Mouse (Mus musculus) kidney, postnatal 14 days (tissue): ENCODE data around the gene Tekt5.
A peak's percentile ranks its signal among the peaks of the same experiment; 100 is the strongest.

ENCODE experiments used
- DNase-seq: peaks from one replicate; pipeline ENCODE4 v3.0.0; 2022; ENCODE audit warnings: mixed read lengths

The Tekt5 gene

DNA sequence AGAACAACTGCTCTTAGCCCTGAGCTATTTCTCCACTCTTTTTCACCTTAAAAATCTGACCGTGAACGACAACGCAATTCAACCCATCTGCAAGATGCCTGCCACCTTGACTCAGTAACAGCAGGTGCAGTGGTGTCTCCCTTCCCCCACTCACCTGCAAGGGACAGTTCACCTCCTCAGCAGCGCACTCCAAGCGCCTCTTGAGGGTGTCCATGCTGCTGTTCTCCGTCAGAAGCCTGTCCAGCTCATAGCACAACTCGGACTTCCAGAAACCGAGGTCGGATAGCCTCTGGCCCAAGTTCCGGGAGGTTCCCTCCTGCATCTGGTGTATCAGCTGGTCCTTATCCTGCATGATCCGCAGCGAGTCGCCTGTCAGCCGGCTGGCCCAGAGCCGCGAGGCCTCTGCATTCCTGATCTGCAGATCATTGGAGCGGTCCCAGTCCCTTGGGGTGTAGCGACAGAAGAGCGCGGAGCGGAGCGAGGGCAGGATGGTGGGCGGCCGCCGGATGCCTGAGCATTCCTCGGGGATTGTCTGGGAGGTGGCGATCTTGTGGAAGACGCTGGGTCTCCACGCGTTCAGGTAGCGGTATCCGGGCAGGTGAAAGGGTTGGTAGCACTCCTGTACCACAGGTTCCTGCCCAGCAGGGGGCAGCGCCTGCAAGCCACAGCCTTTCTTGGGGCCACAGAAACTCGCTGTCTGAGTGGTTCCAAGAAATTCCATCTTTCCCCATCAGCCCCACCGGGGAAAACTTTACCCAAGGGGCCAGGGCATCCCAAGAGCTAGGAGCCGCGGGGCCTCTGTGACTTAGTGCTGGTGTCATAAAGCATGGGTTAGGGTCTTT lies at the start of gene Tekt5:
Gene Tekt5 (minus strand): TSS at position 792 of the 842 bp plus-strand sequence.
- DNase-seq, result peak; percentile 86

DNA sequence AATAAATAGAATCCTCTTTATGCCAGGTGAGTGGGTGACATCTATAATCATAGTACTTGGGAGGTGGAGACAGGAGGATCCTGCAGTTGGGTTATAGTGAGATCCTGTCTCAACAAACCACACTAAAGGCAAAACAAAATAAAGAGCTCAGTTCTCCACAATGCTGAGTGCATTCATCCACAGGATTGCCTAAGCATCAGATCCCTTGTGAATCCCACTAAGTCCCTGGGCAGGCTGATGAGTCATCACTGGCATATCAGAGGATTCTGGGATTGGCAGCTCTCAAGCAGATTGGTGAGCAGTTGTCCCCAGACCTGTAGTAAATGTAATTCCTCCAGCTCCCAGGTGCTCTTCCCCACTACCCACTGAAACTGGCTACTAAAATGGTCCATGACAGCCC lies 48.4 kb upstream of the Tekt5 start:
- DNase-seq, result no peak

DNA sequence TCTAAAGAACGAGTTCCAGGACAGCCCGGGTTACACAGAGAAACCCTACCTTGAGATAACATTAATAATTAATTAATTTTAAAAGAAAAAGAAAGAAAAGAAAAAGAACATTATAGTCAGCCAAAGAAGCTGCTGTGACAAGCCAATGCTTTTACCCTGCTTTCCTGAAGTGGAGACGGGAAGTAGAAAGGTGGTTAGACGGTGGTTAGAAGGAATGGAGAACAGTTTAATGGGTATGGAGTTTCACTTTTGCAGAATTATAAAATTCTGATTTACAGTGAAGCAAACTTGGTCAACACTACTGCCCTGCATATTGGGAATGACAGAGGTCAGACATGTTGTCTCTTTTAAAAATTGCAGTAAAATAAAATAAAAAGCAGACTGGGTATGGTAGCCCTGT lies 46.5 kb upstream of the Tekt5 start:
- no peak for DNase-seq

- no peak for DNase-seq
Measured at GRCm38 (mm10) chr16:10441328-10441727, 46.0 kb upstream of the Tekt5 start.

DNA sequence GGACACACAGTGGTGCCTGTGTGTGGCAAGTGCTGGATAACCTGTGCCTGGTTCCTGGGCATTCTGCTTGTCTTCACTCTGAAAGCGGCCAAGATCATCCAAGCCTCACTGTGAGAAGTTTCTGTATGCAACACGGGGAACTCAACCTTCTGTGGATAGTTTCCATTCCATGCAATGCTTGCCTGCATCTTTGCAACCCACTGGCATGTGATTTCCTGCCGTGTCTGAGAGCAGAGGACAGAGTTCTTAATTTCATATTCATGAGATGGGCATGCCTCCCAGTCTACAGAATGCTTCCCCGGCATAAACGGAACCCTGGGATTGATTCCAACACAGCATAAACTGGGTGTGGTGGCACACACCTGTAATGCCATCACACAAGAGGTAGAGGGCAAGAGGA lies 42.8 kb upstream of the Tekt5 start:
- DNase-seq, result no peak

DNA sequence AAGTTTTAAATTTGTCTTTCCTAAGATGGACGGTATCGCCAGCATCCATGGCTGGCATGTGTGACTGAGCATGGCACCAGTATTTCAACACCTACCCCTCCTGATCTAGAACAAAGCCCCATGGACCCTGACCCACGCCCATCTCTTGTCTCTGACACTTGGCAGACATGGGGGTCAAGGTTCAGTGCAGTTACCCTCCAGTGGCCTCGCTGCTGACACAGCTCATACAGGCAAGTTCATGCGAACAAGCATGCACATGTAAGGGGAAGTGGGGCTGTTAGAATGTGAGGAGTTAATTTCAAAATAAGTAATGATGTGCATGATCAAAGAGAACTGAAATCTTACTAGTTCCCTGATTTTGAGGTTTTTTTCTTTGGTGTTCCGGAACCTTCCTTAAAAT lies 40.9 kb upstream of the Tekt5 start:
- peak; percentile 51 for DNase-seq

DNA sequence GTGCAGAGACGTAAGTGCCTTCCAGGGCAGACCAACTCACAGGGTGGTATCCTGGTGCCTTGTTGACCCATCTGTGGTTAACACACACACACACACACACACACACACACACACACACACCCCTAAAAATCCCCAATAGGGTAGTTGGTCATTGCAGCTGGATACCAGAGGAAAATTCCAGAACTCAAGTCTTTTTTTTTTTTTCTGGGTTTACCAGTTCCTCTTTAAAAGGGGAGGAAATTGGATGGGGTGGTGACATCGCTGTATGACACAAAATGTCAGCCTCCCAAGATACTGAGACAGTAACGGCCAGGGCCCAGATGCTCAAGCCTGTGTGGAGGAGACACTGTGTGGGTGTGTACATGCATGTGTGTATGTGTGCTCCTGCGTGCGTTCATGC lies 38.1 kb upstream of the Tekt5 start:
- no peak for DNase-seq

- no peak for DNase-seq
Measured at GRCm38 (mm10) chr16:10432387-10432786, 37.1 kb upstream of the Tekt5 start.

- no peak for DNase-seq
Measured at GRCm38 (mm10) chr16:10431911-10432310, 36.6 kb upstream of the Tekt5 start.

DNA sequence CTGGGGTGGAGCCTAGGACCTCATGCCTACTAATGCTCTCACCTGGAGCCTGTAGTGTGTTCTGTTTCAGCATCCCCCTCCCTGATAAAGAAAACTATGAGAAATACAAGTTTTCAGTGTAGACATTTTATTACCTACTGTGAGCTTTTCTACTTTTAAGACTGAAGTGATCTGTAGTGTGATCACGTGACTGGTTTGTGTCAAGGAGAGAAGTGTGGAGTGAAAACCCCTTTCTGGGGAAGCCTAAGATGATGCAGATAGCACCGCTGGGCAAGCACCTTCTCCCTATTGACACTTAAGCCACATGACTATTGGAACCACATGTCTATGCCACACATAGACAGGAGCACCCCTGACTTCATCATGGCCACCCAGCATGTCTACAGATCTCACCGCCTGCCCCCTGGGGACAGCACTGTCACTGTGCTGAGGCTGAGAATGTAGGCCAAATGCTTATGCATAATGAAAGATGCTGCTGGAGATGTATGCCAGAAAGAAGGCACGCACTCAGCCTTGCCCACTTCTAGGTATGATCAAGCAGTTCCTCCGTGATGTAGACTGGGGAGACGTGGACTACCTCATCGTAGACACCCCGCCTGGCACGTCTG lies 25.3 kb upstream of the Tekt5 start:
- DNase-seq, result no peak

DNA sequence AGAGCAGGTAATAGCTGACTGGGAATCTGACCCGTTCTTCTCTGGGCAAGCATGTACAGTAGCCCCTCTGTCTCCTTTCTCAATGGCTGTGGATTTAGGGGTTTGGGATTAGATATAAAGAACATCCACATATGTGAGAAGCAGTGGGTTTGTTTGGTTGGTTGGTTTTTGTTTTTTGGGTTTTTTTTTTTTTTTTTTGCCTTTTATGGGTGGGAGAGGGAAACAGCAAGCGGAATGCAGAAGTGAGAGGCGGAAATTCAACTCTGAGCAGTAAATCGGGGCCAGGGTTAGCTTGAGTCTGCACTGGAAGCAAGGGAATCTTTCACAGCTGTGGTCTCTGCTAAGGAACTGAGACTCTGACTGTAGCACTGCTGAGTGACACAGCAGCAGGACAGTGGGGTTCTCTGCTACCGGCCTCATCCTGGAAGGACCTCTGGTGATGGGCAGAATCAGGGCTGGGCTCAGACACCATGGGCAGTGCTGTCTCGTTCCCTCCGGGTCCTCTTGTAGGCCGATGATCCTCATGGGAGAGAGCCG lies 22.5 kb upstream of the Tekt5 start:
- no peak for DNase-seq

GRCm38 (mm10) chr16:10416866-10417265 lies 21.6 kb upstream of the Tekt5 start:
- no peak for DNase-seq

DNA sequence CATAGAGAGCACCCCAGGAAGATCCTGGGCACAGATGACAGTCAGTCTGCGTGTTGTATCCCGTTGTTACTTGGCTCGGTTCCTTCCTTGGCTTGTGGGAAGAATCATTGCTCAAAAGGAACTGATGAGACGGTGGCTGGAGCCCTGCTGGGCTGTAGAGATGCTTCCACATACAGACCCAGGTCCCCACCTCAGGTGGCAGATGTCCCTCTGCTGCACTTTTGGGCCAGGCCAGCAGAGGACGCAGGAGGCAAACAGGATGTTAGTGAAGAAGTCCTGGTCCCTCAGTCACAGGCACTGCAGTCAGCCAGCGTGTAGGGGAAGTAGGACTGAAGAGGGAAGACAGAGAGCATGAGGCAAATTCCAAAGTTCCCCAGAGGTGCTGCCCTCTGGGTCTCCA lies 20.7 kb upstream of the Tekt5 start:
- DNase-seq, result peak; percentile 40

DNA sequence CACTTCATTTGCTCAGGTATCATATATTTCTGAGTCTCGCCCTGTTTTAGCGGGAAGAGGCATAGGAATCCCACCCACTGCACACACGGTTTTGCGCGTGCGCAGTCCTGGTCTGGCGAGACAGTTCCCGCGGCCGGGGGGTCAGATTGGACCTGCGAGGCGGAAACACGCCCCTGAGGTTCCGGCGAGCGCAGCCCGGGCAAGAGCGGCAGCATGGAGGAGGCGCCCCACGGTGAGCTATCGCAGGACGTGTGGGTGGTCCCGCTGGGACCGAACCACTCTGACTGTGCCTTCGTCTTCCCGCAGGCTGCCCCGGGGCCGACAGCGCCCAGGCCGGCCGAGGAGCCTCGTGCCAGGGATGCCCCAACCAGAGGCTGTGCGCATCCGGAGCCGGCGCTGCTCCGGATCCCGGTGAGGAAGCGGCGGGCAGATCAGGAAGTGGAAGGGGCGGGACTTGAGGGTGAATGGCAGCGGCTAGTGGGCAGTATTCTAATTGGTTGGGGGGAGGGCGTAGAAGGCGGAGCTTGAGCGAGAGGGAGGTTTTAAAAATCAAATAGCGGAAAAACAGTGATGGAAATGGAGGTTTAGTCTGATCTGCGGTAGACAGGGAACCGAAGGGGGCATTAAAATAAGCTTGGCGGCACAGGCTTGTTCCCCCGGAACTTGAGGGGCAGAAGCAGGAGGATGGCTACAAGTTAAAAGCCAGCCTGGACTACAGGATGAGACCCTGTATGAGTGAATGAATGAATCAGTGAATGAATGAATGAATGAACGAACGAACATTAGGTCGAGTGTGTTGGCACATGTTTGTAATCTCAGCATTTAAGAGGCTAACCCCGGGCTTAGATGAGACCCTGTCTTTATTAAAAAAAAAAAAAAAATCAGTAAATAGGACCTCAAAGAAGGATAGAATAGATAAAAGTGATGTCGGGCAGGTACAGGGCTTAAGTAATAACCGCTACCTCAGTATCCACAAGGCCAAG lies 16.8 kb upstream of the Tekt5 start, which contains the start of gene Nubp1:
Gene Nubp1 (plus strand): TSS at position 185 of the 983 bp plus-strand sequence.
- peak; percentile 96 for DNase-seq

GRCm38 (mm10) chr16:10399160-10399559 lies 3.9 kb upstream of the Tekt5 start:
- DNase-seq, result peak; percentile 85

DNA sequence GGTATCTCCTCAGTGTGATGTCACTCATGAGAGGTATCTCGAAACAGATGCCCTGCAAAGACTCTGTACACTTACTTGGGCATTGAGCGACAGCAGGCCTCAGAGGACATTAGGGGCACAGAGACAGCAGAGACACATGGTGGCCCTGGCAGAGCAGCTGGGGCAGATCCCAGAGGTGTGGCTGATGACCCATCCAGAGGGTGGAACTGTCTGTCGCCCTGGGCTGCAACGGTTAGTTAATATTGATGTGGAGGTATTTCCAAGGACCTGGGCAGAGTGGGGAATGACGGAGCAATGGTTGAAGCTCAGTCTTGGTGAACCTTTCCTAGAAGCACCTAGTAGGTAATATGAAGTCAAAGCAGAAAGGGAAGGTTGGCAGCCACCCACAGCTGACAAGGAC lies 3.5 kb upstream of the Tekt5 start:
- no peak for DNase-seq

DNA sequence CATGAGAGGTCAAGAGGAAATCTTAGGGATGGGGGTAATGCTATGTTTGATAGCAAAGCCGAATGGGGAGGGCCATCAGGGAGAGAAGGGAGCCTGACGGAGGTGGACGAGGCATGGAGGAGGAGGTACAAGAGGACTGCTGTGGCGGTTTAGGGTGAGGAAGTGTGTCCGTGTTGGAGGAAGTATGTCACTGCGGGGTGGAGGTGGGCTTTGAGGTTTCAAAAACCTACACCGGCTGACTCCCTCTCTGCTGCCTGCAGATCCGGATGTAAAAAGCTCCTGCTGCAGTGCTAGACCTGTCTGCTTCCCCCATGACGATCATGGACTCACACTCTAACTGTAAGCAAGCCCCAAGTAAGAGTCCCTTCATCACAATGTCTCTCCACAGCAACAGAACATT lies 2.7 kb downstream of the Tekt5 start:
- DNase-seq, result no peak

DNA sequence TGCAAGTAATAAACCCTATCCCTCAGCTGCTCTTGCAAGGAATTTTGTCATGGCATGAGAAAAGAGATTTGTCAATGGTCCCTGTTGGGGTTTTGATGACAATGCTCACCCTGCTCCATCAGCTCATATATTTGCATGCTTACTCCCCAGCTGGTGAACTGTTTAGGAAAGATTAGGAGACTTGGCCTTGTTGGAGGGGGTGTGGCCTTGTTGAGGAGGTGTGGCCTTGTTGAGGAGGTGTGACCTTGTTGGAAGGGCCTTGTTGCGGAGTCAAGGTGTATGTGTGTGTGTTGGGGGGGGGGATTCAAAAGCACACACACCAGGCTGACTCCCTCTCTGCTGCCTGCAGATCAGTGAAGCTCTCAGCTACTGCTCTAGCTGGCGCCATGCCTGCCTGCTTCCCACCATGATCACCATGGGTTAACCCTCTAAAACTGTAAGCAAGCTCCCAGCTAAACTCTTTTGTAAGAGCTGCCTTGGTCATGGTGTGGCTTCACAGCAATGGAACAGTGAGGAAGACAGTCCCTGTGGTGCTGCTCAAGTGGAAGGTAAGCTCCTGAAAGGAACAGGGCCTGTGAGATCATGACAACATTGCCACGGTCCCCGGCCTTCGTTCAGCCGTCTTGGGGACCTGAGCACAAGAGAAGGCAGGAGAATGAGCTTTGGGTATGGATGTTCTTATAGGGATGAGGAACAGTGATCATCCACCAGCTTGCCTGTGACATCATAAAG lies 6.5 kb downstream of the Tekt5 start:
- no peak for DNase-seq

DNA sequence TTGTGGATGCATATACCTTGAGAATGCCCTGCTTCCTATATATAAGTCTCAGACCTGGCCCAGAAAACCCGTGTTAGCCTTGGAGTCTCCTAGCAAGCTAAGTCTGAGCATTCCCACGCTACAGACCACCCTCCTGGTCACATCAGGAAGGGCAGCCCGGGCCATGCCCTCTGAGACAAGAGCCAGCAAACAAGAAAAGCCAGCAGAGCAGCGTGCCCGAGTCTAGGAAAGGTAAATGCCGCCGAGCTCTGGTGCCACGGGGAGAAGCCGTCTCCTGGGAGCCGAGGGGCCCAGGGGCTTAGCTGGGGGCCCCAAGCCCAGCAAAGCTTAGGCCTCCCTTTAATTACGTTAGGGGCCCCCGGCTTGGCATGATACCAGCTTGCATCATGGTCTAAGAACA lies 10.0 kb downstream of the Tekt5 start:
- no peak for DNase-seq

DNA sequence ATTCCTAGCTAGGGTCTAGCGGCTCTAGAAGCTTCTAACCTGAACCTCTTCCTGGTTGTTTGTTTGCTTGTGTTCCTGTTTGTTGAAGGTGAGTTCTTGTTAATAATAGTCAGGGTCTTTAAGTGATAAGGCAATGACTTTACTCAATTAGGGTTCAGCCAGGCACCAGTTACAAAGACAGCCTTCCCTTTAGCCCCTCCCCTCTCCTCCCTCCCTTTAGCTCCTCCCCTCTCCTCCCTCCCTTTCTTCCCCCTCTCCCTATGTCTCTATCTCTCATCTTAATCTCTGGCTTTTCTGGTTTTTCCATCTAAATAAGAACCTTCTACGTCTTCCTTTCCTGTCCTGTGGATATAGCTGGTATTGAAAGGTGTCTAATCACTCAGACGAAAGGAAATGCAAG lies 10.7 kb downstream of the Tekt5 start:
- DNase-seq, result no peak

- no peak for DNase-seq
Measured at GRCm38 (mm10) chr16:10384060-10384497, 11.2 kb downstream of the Tekt5 start.

- DNase-seq, result no peak
Measured at GRCm38 (mm10) chr16:10379531-10379930, 15.8 kb downstream of the Tekt5 start.
